Mouse (Mus musculus): ENCODE measurements around the gene Pilra. TPM values are rescaled to one million over a fixed set of nuclear protein-coding genes. Genes with fewer than 3 reads are reported as not detected.

Pilra gene
- total RNA-seq, 1 experiment, result 0.62 TPM

- in situ Hi-C loops (cut with MboI; ENCODE audit: low sequenced_read_pairs in 2 of 2, unreplicated experiment in 2 of 2), result no loop called here
- DNase-seq (ENCODE audit: low read depth, low spot score), result no peak
- Histone ChIP-seq H3K4me1 (ENCODE audit: control insufficient read depth in 2 of 2, insufficient read depth in 2 of 2, low read length in 2 of 2, poor library complexity in 1 of 2) (no peaks in the 10 kb centered on the region), H3K27ac (ENCODE audit: insufficient read depth, low read depth, low read length, poor library complexity, severe bottlenecking) (no peak overlapping the region), H3K9me3 (ENCODE audit: control insufficient read depth, insufficient read depth, low read depth, low read length) (no peaks in the 10 kb centered on the region), H3K4me3 (ENCODE audit: insufficient read depth in 1 of 2, low read depth in 1 of 2, low read length in 2 of 2, poor library complexity in 1 of 2, severe bottlenecking in 1 of 2) (no peak overlapping the region), H3K36me3 (ENCODE audit: control insufficient read depth, insufficient read depth, low read length, poor library complexity, severe bottlenecking) (no peaks in the 10 kb centered on the region), H3K9ac (ENCODE audit: insufficient read depth, low read depth, low read length, poor library complexity, severe bottlenecking) (no peak overlapping the region)
- TF ChIP-seq CHD2 (IDR thresholded peaks at IDR 0.05; ENCODE audit: low read depth, low read length) (no peak), ZNF384 (IDR thresholded peaks at IDR 0.05; ENCODE audit: low read depth, low read length) (no peak), HCFC1 (IDR thresholded peaks at IDR 0.05; ENCODE audit: borderline replicate concordance, insufficient read depth, low read length) (no peak), MAFK (IDR thresholded peaks at IDR 0.05; ENCODE audit: insufficient read depth, low read depth, low read length) (no peak), ZC3H11A (IDR thresholded peaks at IDR 0.05; ENCODE audit: borderline replicate concordance, low read depth, low read length) (no peak)
These were observed 530 bp upstream of the Pilra start for GRCm38 (mm10) chr5:137836611-137837010.

- TF ChIP-seq CHD2 (IDR thresholded peaks at IDR 0.05; ENCODE audit: low read depth, low read length) (no peak), HCFC1 (IDR thresholded peaks at IDR 0.05; ENCODE audit: borderline replicate concordance, insufficient read depth, low read length) (no peak), ZNF384 (IDR thresholded peaks at IDR 0.05; ENCODE audit: low read depth, low read length) (no peak), ZC3H11A (IDR thresholded peaks at IDR 0.05; ENCODE audit: borderline replicate concordance, low read depth, low read length) (no peak), MAFK (IDR thresholded peaks at IDR 0.05; ENCODE audit: insufficient read depth, low read depth, low read length) (no peak)
- Histone ChIP-seq H3K4me3 (ENCODE audit: insufficient read depth in 1 of 2, low read depth in 1 of 2, low read length in 2 of 2, poor library complexity in 1 of 2, severe bottlenecking in 1 of 2) (no peak overlapping the region), H3K9ac (ENCODE audit: insufficient read depth, low read depth, low read length, poor library complexity, severe bottlenecking) (no peak overlapping the region), H3K4me1 (ENCODE audit: control insufficient read depth in 2 of 2, insufficient read depth in 2 of 2, low read length in 2 of 2, poor library complexity in 1 of 2) (no peaks in the 10 kb centered on the region), H3K9me3 (ENCODE audit: control insufficient read depth, insufficient read depth, low read depth, low read length) (no peaks in the 10 kb centered on the region), H3K27ac (ENCODE audit: insufficient read depth, low read depth, low read length, poor library complexity, severe bottlenecking) (no peak overlapping the region), H3K36me3 (ENCODE audit: control insufficient read depth, insufficient read depth, low read length, poor library complexity, severe bottlenecking) (no peaks in the 10 kb centered on the region)
- in situ Hi-C loops (cut with MboI; ENCODE audit: low sequenced_read_pairs in 2 of 2, unreplicated experiment in 2 of 2), result no loop called here
- no peak for DNase-seq (ENCODE audit: low read depth, low spot score)
These were observed 2.6 kb downstream of the Pilra start for GRCm38 (mm10) chr5:137833500-137833899.

- in situ Hi-C loops (cut with MboI; ENCODE audit: low sequenced_read_pairs in 2 of 2, unreplicated experiment in 2 of 2), result no loop called here
- Histone ChIP-seq H3K27ac (ENCODE audit: insufficient read depth, low read depth, low read length, poor library complexity, severe bottlenecking) (no peak overlapping the region), H3K36me3 (ENCODE audit: control insufficient read depth, insufficient read depth, low read length, poor library complexity, severe bottlenecking) (no peaks in the 10 kb centered on the region), H3K4me3 (ENCODE audit: insufficient read depth in 1 of 2, low read depth in 1 of 2, low read length in 2 of 2, poor library complexity in 1 of 2, severe bottlenecking in 1 of 2) (no peak overlapping the region), H3K9ac (ENCODE audit: insufficient read depth, low read depth, low read length, poor library complexity, severe bottlenecking) (no peak overlapping the region), H3K9me3 (ENCODE audit: control insufficient read depth, insufficient read depth, low read depth, low read length) (no peaks in the 10 kb centered on the region), H3K4me1 (ENCODE audit: control insufficient read depth in 2 of 2, insufficient read depth in 2 of 2, low read length in 2 of 2, poor library complexity in 1 of 2) (no peaks in the 10 kb centered on the region)
- no peak for DNase-seq (ENCODE audit: low read depth, low spot score)
- TF ChIP-seq ZC3H11A (IDR thresholded peaks at IDR 0.05; ENCODE audit: borderline replicate concordance, low read depth, low read length) (no peak), MAFK (IDR thresholded peaks at IDR 0.05; ENCODE audit: insufficient read depth, low read depth, low read length) (no peak), CHD2 (IDR thresholded peaks at IDR 0.05; ENCODE audit: low read depth, low read length) (no peak), ZNF384 (IDR thresholded peaks at IDR 0.05; ENCODE audit: low read depth, low read length) (no peak), HCFC1 (IDR thresholded peaks at IDR 0.05; ENCODE audit: borderline replicate concordance, insufficient read depth, low read length) (no peak)
These were observed 4.6 kb downstream of the Pilra start for GRCm38 (mm10) chr5:137831506-137831905.

GRCm38 (mm10) chr5:137831106-137831505 lies 5.0 kb downstream of the Pilra start:
- Histone ChIP-seq H3K9me3 (ENCODE audit: control insufficient read depth, insufficient read depth, low read depth, low read length) (no peaks in the 10 kb centered on the region), H3K4me1 (ENCODE audit: control insufficient read depth in 2 of 2, insufficient read depth in 2 of 2, low read length in 2 of 2, poor library complexity in 1 of 2) (no peaks in the 10 kb centered on the region), H3K27ac (ENCODE audit: insufficient read depth, low read depth, low read length, poor library complexity, severe bottlenecking) (no peak overlapping the region), H3K36me3 (ENCODE audit: control insufficient read depth, insufficient read depth, low read length, poor library complexity, severe bottlenecking) (no peaks in the 10 kb centered on the region), H3K4me3 (ENCODE audit: insufficient read depth in 1 of 2, low read depth in 1 of 2, low read length in 2 of 2, poor library complexity in 1 of 2, severe bottlenecking in 1 of 2) (no peak overlapping the region), H3K9ac (ENCODE audit: insufficient read depth, low read depth, low read length, poor library complexity, severe bottlenecking) (no peak overlapping the region)
- in situ Hi-C loops (cut with MboI; ENCODE audit: low sequenced_read_pairs in 2 of 2, unreplicated experiment in 2 of 2), result no loop called here
- DNase-seq (ENCODE audit: low read depth, low spot score), result no peak
- TF ChIP-seq ZC3H11A (IDR thresholded peaks at IDR 0.05; ENCODE audit: borderline replicate concordance, low read depth, low read length) (no peak), HCFC1 (IDR thresholded peaks at IDR 0.05; ENCODE audit: borderline replicate concordance, insufficient read depth, low read length) (no peak), CHD2 (IDR thresholded peaks at IDR 0.05; ENCODE audit: low read depth, low read length) (no peak), MAFK (IDR thresholded peaks at IDR 0.05; ENCODE audit: insufficient read depth, low read depth, low read length) (no peak), ZNF384 (IDR thresholded peaks at IDR 0.05; ENCODE audit: low read depth, low read length) (no peak)

GRCm38 (mm10) chr5:137830238-137830637 lies 5.8 kb downstream of the Pilra start:
- Histone ChIP-seq H3K4me3 (ENCODE audit: insufficient read depth in 1 of 2, low read depth in 1 of 2, low read length in 2 of 2, poor library complexity in 1 of 2, severe bottlenecking in 1 of 2) (no peak overlapping the region), H3K9ac (ENCODE audit: insufficient read depth, low read depth, low read length, poor library complexity, severe bottlenecking) (no peak overlapping the region), H3K9me3 (ENCODE audit: control insufficient read depth, insufficient read depth, low read depth, low read length) (no peaks in the 10 kb centered on the region), H3K27ac (ENCODE audit: insufficient read depth, low read depth, low read length, poor library complexity, severe bottlenecking) (no peak overlapping the region), H3K36me3 (ENCODE audit: control insufficient read depth, insufficient read depth, low read length, poor library complexity, severe bottlenecking) (no peaks in the 10 kb centered on the region), H3K4me1 (ENCODE audit: control insufficient read depth in 2 of 2, insufficient read depth in 2 of 2, low read length in 2 of 2, poor library complexity in 1 of 2) (no peaks in the 10 kb centered on the region)
- no peak for DNase-seq (ENCODE audit: low read depth, low spot score)
- TF ChIP-seq MAFK (IDR thresholded peaks at IDR 0.05; ENCODE audit: insufficient read depth, low read depth, low read length) (no peak), CHD2 (IDR thresholded peaks at IDR 0.05; ENCODE audit: low read depth, low read length) (no peak), ZC3H11A (IDR thresholded peaks at IDR 0.05; ENCODE audit: borderline replicate concordance, low read depth, low read length) (no peak), HCFC1 (IDR thresholded peaks at IDR 0.05; ENCODE audit: borderline replicate concordance, insufficient read depth, low read length) (no peak), ZNF384 (IDR thresholded peaks at IDR 0.05; ENCODE audit: low read depth, low read length) (no peak)
- in situ Hi-C loops (cut with MboI; ENCODE audit: low sequenced_read_pairs in 2 of 2, unreplicated experiment in 2 of 2), result no loop called here

Measured in ES-E14 (cell line).